Mouse (Mus musculus): ENCODE measurements around the gene Ptprs. TPM values are rescaled to one million over a fixed set of nuclear protein-coding genes. Genes with fewer than 3 reads are reported as not detected.

Ptprs gene
- polyA plus RNA-seq, 1 experiment = 128 TPM

DNA sequence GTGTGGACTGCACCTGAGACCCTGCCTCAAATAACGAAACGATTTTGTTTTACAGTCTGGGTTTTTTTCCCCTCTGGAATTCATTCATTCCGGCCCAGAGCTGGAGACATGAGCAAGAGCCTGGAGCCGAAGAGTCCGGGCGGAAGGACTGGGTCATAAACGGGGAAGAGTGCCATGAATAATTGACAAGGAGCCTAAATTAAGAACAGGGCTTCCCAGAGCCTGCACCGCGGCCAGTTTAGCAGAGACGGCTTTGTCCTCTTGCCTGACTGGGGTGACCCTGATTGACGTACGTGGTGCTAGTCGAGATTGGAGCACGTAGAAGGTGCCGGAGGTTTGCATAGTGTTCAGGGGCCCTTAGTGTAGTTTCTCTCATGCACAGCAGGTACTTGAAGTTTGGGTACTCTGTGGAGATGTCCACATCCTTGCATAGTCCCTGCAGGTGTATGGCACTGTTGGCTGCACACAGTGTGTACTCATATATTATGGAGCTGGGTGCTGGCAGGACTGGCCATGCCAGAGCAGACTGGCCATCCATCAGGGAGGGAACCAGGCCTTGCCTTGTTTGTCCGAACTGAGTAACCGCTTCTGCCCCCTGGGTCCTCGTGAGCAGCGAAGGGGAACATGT lies 1.0 kb upstream of the Ptprs start:
- DNase-seq = no peak
- TF ChIP-seq POLR2A (IDR thresholded peaks at IDR 0.05; ENCODE audit: borderline replicate concordance, extremely low read depth, low read depth, low read length) (no peak), CTCF (IDR thresholded peaks at IDR 0.05; ENCODE audit: insufficient read depth, low read length) (no peak)
- WGBS = 82% methylated on average over 19 of the region's 19 CpGs
- Histone ChIP-seq H3K4me1 (ENCODE audit: control insufficient read depth, insufficient read depth, low read length) (peaks cover 15% of the 10 kb centered on the region), H3K4me3 (replicated peaks; ENCODE audit: extremely low read depth, low read depth, low read length) (no peak overlapping the region)

DNA sequence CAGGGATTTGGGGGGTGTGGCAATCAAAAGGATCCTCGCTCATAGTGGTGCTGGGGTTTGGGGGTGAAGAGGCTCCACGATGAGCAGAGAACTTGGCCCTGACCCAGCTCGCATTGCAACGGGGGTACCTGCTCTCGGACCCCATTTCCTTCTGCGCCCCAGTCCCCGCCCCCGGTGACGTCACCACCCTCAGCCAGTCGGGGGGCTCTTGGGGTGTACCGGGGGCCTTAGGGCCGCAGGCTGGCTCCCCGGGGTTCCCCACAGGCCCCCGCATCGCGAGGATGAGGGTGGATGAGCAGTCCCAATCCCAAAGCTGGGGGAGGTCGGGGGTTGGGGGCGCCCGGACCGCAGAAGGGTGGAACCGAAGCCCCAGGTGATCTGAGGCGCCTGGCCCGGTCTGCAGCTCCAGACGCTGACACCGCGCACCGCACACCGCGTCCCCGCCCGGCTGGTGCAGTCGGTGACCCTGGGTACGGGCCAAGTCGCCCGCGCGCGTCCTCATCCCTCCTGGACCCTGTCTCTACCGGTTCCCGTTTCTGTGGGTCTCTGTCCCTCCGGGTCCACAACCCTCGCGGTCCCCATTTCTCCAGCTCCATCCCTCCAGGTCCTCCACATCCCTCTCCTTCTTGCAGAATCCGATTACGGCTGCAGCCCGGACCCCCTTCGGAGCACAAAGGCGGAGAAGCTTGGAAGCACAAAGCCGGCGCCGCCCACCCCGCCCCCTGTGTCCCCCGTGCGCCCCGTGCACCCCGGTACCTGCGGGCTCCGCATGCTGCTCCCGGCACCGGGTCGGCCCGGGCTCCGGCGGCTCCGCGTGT lies 490 bp downstream of the Ptprs start:
- TF ChIP-seq CTCF (IDR thresholded peaks at IDR 0.05; ENCODE audit: insufficient read depth, low read length) (no peak), POLR2A (IDR thresholded peaks at IDR 0.05; ENCODE audit: borderline replicate concordance, extremely low read depth, low read depth, low read length) (no peak)
- WGBS = 1% methylated on average over 66 of the region's 66 CpGs
- no peak for DNase-seq
- H3K4me3 ChIP-seq (replicated peaks; ENCODE audit: extremely low read depth, low read depth, low read length) = peak overlapping the region; percentile 59
- peaks cover 15% of the 10 kb centered on the region for H3K4me1 ChIP-seq (ENCODE audit: control insufficient read depth, insufficient read depth, low read length)

DNA sequence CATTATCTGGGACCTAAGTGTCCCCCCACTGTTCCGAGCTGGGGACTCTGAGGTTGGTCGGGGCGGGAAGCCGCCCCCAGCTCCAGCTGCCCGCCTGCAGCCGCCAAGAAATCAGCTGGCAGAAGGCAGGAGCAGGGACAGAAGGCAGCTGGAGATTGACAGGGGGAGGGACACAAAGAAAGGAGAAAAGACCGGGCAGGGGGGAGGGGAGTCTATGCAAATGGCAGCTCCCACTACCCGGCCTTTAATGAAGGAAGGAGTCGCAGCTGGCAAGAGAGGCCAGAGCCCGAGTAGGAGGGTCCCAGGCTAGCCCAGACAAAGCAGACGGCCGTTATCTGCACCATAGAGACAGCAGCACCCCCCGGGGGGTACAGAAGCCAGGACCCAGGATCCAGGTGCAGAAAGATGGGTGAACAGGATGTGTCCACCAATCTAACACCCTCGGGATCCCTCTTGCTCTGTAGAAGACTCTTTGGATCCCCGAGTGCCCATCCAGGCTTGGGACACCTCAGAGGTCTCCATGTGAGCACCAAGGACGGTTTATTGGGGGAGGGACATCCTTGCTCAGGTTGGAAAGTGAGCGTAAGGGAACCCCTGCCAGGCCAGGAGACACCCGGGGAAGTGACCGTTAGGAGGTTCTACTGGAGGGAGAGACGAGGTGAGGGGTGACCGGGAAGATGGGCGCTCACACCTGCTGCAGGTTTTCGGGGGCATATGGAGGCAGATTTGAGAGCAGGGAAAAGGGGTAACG lies 1.3 kb downstream of the Ptprs start:
- TF ChIP-seq CTCF (IDR thresholded peaks at IDR 0.05; ENCODE audit: insufficient read depth, low read length) (no peak), POLR2A (IDR thresholded peaks at IDR 0.05; ENCODE audit: borderline replicate concordance, extremely low read depth, low read depth, low read length) (no peak)
- peaks cover 22% of the 10 kb centered on the region for H3K4me1 ChIP-seq (ENCODE audit: control insufficient read depth, insufficient read depth, low read length)

DNA sequence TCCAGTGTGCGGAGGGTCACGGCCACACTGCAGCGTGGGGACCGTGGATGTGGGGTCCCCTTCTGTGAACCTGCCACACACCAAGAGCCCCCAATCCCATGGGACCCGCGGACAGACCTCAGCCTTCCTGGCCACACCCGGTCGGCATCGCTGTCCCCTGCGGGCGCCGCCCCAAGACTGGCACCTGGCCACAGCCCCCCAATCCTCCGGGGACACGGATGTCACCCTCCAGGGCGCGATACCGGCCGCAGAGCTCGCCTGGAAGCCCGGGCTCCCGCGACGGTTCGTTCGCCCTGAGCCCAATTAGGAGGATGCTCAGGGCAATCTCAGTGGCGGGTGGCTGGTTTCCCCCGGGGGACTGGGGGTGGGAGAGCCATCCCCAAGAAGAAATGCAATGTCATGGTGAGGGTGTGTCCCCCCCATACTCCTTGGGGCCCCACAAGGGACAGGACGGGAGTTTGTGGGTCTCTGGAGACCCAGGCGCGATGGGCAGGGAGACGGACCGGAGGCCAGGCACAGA lies 1.9 kb downstream of the Ptprs start:
- peaks cover 25% of the 10 kb centered on the region for H3K4me1 ChIP-seq (ENCODE audit: control insufficient read depth, insufficient read depth, low read length)
- TF ChIP-seq POLR2A (IDR thresholded peaks at IDR 0.05; ENCODE audit: borderline replicate concordance, extremely low read depth, low read depth, low read length) = no peak
- WGBS = 5% methylated on average over 32 of the region's 32 CpGs
- H3K4me3 ChIP-seq (replicated peaks; ENCODE audit: extremely low read depth, low read depth, low read length) = peak overlapping the region; percentile 31
- DNase-seq = no peak

More for the DNA sequence above, 1.3 kb downstream of the Ptprs start:
- peak overlapping the region; percentile 31 for H3K4me3 ChIP-seq (replicated peaks; ENCODE audit: extremely low read depth, low read depth, low read length)
- peak; percentile 31 for DNase-seq
- WGBS = 2% methylated on average over 24 of the region's 24 CpGs

DNA sequence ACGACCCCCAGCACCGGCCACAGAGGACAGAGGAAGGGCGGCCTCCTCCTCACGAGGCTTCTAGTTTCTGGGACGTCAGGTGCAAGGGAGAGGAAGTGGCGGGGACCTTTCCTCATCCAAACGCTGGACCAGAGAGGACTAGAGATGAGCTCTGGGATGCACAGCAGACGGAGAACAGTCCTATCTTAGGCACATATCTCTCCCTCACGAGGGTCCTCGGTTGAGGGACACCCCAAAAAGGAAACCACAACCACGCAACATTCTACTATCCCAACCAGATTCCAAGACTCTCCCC lies 2.7 kb downstream of the Ptprs start:
- peaks cover 25% of the 10 kb centered on the region for H3K4me1 ChIP-seq (ENCODE audit: control insufficient read depth, insufficient read depth, low read length)
- no peak for DNase-seq
- TF ChIP-seq CTCF (IDR thresholded peaks at IDR 0.05; ENCODE audit: insufficient read depth, low read length) = no peak
- no peak for TF ChIP-seq POLR2A (IDR thresholded peaks at IDR 0.05; ENCODE audit: borderline replicate concordance, extremely low read depth, low read depth, low read length)
- 6% methylated on average over 11 of the region's 11 CpGs for WGBS
- H3K4me3 ChIP-seq (replicated peaks; ENCODE audit: extremely low read depth, low read depth, low read length) = no peak overlapping the region

DNA sequence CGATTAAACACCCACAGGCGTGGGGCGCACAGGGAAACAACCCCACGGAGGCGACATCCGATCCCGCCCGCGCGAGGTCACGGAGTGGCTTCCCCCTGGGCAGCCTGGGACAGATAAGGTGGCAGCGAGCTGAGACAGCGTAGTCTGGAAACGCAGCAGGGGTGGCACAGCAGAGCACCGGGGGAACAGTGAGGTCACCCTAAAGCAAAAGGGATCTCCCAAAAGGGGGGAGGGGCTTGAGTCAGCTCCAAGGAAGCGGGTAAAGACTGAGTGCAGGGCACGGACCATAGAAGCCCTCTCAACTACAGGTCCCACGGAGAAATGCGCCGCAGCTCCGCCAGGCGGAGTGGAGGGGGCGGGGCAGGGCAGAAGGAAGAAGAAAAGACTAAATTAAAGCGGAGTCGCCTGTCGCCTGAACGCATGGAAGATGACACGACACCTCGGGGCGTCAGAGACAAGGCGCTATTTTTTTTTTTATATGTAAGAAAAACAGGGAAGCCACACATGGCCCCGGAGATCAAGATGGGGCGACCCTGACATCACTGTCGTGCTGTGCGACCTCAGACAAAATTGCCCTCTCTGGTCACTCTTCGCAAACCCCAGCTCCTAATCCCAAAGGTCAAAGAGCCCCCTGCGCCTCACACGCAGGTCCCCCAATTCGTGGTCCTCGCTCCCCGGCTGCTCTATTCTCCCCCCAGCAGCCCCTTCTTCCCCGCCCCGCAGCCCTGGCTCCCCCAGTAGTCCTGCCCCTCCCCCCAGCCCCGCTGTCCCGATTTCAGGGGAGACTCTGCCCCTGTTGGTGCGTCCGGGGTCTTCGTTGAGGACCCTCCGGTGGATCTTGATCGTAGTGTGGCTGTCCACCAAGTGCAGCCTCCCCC lies 3.3 kb downstream of the Ptprs start:
- WGBS = 2% methylated on average over 50 of the region's 50 CpGs
- TF ChIP-seq POLR2A (IDR thresholded peaks at IDR 0.05; ENCODE audit: borderline replicate concordance, extremely low read depth, low read depth, low read length) (no peak), CTCF (IDR thresholded peaks at IDR 0.05; ENCODE audit: insufficient read depth, low read length) (peak; percentile 38; the same call in 1 of the 2 replicates)
- peak; percentile 63 for DNase-seq
- H3K4me1 ChIP-seq (ENCODE audit: control insufficient read depth, insufficient read depth, low read length) = peaks cover 25% of the 10 kb centered on the region
- peak overlapping the region; percentile 31 for H3K4me3 ChIP-seq (replicated peaks; ENCODE audit: extremely low read depth, low read depth, low read length)

DNA sequence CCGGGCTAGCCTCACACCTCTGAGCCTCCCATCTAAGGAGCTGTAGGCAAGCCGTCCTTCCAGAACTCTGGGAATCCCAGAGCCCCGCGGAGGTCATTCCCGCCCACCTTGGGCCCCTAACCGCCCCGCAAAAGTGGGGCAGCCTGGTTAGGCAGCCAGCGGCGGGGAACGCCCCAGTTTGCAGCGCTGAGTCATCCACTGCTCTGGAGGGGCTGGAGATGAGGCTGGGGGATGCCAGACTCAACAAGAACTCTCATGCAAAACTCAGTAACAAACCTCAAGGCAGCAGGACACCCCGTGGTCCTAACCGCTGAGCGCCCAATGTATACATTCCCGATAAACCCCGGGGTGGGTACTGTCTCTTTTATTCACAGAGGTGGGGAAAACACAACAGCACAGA lies 4.2 kb downstream of the Ptprs start:
- WGBS = 35% methylated on average over 16 of the region's 16 CpGs
- Histone ChIP-seq H3K4me1 (ENCODE audit: control insufficient read depth, insufficient read depth, low read length) (peaks cover 28% of the 10 kb centered on the region), H3K4me3 (replicated peaks; ENCODE audit: extremely low read depth, low read depth, low read length) (no peak overlapping the region)
- no peak for TF ChIP-seq POLR2A (IDR thresholded peaks at IDR 0.05; ENCODE audit: borderline replicate concordance, extremely low read depth, low read depth, low read length)
- no peak for DNase-seq

DNA sequence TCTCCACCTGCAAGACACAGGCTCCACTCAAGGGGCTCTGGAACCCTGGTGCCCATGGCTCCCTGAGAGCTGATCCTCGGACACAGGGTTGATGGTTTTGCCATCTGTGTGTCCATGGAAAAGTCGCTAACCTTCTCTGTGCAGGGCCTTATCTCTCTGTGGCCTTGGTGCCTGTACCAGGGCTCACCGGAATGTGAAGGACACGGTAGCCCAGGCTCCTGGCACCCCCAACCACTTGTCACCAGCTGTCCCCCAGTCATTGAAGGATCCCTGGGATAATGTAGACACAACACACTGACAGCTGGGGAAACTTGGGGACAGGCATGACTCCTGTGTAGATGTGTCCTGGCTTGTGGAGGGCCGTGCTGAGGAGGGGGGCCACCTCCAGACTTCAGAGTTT lies 5.1 kb downstream of the Ptprs start:
- no peak overlapping the region for H3K4me3 ChIP-seq (replicated peaks; ENCODE audit: extremely low read depth, low read depth, low read length)
- DNase-seq = no peak
- H3K4me1 ChIP-seq (ENCODE audit: control insufficient read depth, insufficient read depth, low read length) = peaks cover 28% of the 10 kb centered on the region
- TF ChIP-seq POLR2A (IDR thresholded peaks at IDR 0.05; ENCODE audit: borderline replicate concordance, extremely low read depth, low read depth, low read length) = no peak
- no peak for TF ChIP-seq CTCF (IDR thresholded peaks at IDR 0.05; ENCODE audit: insufficient read depth, low read length)
- 78% methylated on average over 5 of the region's 5 CpGs for WGBS

DNA sequence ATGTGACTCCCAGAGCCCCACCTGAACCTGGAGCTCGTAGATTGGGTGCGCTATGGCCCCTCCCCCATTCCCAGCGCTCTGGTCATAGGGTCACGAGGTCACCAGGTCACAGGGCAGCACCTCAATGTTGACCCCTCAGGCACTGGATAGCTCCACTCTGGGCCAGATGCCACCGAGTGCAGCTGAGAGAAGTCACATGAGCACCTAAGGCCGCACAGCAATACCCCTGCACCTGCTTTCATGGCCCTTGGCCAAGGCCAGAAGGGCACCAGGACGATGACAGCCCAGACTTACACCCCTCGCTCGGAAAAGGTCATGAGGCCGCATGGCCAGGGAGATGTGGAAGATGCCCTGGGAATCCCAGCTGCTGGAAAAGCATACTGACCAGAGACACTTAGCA lies 5.7 kb downstream of the Ptprs start:
- H3K4me1 ChIP-seq (ENCODE audit: control insufficient read depth, insufficient read depth, low read length) = peaks cover 28% of the 10 kb centered on the region
- no peak for DNase-seq
- WGBS = 31% methylated on average over 10 of the region's 10 CpGs
- no peak overlapping the region for H3K4me3 ChIP-seq (replicated peaks; ENCODE audit: extremely low read depth, low read depth, low read length)
- TF ChIP-seq POLR2A (IDR thresholded peaks at IDR 0.05; ENCODE audit: borderline replicate concordance, extremely low read depth, low read depth, low read length) (no peak), CTCF (IDR thresholded peaks at IDR 0.05; ENCODE audit: insufficient read depth, low read length) (no peak)

Data from lung, adult 2 months (tissue).